Mouse (Mus musculus): ENCODE measurements at regions not wholly inside any gene's neighbourhood (a gene's known extent, or its start where the extent isn't known, plus 50 kb on each side); places are given as distances from the start of the nearest gene placed in this dataset.

DNA sequence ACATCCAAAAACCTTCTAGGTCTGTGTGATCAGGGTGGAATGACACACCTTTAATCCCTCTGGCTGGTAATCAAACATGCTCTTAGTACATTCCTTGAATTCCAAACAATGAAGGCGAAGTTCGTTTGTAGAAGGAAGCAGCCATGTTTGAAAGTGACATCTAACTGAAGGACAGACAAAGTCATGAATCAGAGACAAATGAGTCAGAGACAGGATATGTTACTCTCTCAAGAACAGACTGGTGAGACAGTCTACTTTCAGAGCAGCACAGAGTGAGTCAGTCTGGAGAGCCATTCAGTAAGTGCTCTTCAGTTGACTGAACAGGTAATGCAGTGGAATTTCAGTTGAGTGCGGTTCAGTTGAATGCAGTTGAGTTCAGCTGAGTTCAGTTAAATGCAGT lies 150.4 kb downstream of the Cpe start:
- no peak for DNase-seq

DNA sequence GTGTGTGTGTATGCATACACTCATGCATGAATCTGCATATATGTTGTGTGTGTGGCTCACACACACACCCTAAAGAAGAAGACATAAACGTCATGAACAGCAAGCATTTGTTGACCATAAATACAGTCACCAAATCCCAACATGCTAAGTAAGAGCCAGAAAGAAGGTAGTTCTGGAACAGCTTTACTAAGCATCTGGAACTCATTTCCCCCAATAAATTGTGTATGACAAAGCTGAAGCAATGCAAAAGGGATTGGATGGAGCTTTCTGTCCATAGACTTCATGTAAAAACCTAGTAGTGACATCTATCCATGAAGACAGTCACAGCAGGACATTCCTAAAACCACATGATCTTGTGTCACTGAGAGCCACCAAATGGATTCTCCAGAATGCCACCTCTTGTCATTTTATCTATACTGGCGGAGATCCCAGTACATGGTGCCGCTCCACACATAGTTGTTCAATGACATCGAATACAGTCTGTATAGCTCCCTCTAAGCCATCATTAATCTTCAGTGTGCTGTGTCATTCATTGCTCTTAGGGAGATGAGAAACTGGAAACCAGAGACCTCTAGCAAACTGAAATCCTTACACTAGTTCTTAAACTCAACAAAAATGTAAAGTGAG lies 152.9 kb downstream of the Cpe start:
- DNase-seq: no peak

DNA sequence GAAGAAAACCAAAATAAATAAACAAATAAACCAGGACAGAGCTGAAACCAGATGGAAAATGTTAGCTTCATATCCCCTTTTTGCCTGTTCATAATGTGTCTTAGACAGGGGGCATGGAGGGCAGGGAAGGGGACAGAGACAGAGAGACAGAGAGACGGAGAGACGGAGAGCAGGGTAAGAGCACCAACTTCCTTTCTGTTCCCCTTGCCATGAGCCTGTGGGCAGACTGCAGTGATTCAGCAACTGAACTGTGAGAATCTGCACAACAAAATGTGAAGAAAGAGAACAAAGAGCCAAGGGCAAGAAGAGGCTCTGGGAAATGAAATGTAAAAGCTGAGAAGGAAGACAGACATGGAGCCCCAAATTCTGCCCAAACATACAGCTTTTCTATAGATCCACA lies 161.1 kb downstream of the Cpe start:
- no peak for DNase-seq

DNA sequence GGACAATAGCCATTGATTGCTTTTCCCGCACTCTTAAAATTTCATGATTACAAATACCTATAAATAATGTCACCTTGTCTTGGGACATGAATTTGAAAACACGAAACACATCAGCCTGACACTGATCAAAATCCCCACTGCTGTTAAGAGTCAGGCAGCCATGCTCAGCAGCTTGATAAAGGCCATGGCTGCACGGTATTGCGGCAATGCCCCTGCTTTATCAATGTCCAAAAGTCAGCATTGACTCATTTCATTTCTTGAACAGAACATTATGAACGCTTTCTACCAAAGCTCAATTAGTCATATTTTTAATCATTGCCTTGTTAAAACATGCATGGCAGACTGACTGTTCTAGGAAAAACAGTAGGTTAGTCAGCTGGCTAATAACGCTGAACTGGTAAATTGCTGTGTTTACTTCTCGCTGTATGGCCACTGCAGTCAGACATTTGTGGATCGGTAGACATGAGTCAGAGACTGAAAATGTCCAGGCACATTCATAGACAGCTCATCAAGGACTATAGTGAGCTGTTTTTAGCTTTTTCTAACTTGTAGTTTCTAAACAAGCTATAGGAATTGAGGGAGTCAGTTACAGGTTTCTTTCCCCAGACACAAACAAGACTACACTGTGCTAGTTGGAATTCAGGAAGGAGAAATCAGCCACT lies 170.3 kb downstream of the Cpe start:
- peak; percentile 36 for DNase-seq

DNA sequence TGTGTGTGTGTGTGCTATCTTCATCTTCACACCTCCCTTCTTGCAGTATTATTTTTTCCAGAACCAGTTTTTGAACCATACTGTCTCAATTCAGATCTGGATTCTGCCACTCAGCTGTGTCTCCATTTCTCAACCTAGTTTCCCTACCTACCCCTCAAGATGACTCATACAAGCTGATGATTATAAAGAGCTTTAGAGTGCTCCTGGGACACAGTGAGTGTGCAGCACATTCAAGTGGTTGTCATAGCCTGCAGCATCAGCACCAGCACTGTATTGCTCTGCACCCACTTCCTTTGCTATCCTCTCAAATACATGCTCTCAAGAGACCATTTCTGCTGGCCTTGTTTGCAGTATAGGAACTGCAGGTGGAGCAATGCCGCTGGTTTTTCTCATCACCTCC lies 173.2 kb downstream of the Cpe start:
- DNase-seq: no peak

DNA sequence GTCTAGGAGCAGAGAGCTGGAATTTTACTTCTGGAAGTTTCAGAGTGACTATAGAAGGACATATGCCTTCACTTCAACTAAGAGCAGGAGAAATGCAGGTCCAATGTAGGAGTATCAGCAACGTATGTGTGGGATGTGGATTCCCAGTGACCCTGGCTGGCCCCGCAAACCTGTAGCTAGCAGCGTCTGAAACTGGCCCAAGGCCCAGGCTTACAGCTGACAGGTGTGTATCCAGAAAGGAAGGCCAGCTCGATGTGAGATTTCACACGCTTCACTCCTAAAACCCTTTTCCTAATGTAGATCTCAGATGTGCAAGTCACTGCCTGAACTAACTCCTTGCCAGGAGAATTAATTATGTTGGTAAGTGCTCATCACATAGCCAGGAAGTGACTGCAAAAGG lies 176.9 kb downstream of the Cpe start:
- DNase-seq: no peak

DNA sequence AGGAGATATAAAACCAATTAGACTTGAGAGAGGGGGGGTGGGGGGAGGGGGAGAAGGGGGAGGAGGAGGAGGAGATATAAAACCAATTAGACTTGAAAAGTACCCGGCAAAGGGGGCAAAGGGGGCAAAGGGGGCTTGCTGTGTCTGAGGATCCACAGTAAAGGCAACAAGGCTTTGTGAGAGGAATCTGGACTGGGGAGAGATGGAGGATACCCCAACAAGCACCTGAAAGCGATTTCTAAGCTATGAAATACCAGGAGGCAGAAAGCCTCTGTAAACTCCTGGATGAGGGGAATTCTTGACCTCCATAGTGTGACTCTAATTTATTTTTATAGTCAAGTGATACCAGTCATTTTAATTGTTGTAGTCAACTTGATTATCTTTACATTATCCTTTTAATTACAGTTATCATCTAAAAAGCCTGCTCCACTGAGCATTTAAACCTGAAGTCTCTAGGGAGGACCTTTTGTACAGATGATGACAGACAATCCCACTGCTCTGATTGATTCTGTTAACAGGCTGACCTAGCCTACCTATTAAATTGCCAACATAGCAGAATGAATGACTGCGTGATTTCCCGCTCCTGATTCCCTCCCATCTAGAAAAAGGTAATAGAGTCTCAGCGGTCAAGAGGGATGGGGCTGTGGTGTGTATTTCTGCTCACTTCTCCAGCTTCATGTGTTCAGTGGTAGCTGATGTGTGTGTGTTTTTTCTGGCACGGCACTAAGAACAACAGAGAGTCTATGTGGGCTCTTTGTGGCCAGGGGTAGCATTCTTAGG lies 195.4 kb downstream of the Cpe start:
- no peak for DNase-seq

DNA sequence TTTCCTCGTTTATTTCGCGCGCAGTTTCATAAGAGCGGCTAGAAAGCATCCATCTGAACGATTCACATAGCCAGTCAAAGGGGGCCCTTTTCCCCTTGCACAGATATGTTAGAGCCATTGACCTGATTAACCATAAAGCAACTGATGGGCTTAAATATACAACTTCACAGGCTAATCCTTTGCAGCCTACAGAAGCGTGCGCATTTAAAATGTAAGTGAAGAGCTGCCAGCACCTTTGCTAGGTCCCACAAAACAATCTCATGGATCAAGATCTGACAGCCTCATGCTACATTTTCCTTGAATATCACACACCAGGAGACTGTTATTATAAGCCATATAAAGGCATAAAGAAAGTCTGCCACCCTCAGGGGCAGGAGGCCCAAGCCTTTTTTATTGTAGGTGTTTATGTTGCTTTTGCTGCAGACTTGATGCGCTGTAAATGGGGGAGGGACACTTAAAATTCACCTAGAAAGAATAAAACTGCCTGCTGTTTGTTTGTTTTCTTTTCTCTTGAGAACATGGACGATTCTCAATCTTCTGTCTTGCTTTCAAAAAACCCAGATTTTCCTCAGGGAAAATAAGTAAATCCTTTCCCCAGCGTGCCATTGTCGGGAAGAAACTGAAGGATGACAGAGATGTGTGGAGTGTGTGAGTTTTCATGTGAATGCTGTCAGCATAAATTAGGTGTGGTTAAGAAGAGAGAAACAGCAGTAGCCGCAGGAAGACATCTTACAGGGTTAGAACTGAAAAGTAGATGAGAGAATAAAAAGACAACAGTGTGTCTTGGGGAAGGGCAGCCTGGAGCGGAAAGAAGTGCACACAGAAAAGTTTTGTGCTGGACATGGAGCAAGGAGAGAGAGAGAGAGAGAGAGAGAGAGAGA lies 196.3 kb downstream of the Cpe start:
- no peak for DNase-seq

DNA sequence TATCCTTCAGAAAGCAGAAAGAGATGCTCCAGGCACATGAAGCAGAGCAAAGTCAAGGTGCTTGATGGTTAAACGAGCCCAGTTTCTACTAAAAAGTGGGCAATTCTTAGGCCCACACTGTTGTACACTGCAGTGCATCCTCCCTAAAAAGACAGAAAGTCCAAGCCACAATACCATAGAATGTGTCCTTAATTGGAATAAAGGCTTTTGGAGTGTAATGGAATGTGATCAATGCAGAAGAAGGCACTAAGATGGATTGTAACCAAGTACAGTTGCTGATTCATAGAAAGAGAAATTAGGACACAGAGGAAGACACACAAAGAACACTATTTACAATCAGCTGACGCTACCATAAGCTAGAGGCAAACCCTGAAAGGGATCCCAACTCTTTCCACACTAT lies 201.3 kb downstream of the Cpe start:
- DNase-seq: no peak

DNA sequence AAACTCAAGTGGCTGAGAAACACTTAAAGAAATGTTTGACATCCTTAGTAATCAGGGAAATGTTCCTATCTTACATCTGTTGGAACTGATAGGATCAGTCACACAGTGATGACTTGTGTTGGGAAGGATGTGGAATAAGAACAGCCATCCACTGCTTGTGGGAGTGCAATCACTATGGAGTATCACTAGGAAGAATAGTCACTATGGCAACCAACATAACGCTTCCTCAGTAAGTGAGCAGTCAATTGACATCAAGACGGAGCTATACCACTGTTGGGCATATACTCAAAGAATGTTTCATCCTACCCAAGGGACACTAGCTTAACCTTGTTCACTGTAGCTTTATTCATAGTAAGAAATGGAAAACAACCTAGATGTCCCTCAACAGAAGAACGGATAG lies 204.8 kb downstream of the Cpe start:
- DNase-seq: no peak

DNA sequence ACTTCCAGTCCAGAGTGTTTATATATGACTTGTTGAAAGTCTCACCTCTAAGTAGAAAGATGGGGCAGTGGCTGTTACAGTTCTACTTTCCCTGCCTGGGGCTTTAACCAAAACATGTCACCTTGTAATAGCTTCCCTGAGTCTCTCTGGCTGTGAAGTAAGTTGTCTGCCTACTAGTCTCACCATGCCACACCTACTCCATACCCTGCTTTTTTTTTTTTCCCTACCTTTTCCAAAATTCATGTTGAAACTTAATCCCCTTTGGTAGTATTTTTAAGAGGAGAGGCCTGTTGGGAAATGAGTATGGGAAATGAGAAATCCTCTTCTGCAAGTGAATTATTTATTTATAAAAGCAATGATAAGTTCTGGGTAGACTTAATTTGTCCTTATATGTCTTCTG lies 219.6 kb downstream of the Cpe start:
- no peak for DNase-seq

DNA sequence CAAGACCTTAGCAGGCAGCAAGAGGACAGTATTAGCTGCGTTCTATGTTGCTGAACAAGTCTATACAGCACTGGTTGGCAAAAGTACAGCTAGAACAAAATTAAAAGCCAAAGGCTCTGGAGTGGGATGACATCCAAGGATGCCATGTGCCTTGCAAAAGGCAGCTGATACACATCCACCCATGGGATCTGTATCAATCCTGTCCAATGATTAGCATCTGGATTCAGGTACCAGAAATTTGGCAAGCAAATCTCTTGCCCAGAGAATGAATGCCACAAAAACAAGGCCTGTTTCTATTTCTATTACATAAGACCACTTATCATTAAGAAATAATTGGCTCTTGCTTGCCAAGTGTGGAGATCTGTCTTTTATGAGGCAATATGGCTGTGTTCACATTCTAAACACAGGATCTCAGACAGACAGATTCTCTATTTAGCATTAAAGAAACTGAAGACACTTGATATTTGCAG lies 220.0 kb downstream of the Cpe start:
- no peak for DNase-seq

DNA sequence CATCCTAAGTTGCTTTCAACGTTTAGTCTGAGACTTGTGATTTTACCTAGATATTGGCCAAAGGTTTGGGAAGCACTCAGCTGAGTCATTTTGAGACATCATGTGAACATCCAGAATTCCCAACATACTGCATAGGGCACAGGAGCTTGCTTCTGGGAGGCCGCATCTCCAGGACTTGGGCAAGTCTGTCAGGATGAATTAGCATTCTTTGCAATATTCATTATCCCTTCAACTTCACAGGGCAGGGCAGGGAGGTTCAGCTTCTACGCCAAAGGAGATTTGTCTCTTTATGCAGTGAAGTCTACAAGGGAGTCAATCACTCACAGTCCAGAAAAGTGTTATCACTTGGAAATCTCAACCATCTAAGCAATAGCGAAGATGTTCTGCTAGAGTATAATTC lies 231.7 kb downstream of the Cpe start:
- no peak for DNase-seq

DNA sequence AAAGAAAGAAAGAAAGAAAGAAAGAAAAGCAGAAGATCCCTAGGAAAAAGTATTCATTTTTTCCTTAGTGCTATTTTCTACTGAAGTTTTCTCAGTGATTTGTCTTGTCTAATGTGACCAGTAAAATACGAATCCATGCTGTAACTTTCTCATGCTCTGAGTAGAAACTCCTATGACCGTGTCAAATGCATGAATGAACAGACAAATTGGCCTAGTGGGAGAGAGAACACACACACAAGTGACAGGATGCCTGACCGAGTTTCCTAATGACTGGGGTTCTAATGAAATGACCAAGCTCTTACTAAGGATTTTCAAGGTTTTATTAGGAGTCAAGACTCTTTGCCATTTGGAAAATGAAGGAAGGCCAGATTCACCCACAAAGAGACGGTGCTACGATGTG lies 235.9 kb downstream of the Cpe start:
- no peak for DNase-seq

DNA sequence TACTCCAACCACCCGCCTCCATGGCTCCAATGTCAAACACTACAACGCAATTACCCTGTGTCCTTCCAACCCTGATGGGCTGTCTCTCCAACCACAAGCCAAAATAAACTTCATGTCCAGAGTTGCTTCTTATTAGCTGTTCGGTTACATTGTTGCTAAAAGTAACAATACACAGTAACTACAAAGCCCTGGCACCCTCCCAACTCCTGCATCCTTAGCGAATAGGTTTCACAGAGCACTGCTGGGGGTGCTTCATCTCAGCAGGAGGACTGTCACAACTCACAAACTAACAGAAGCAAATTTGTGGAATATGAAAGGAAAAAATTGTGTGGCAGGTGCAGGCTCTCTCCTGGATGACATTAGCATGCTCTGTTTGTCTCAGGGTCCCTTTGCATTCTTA lies 238.1 kb downstream of the Cpe start:
- no peak for DNase-seq

DNA sequence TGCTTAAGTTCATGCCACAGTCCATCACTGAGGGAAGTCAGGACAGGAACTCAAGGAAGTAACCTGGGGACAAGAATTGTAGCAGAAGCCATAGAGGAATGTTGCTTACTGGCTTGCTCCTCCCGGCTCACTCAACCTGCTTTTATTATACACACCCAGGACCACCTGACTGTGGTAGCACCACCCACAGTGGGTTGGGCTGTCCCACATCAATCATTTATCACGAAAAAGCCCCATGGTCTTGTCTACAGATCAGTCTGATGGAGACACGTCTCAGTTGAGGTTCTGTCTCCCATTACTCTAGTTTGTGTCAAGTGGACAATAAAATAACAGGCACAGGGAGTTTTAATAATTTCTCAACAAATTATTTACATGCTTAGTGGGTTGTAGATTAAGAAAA lies 239.3 kb upstream of the Tll1 start:
- DNase-seq: no peak

DNA sequence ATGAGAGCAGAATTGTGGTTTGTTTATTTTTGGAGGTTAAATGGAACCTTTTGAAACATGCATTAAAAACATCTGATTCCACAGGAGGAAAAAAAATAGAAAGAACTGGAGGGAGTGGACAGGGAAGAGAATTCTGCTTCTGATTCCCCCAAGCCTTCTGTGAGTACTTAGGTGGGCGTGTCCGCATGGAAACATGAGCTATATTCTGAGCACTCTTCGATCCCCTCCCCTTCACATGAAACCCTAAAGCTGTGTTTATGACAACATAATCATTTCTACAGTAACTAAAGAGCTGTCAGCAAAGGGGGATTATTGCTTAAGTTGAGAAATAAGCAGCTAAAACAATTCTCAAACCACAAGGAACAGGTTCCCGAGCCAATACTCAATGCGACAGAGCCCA lies 238.4 kb upstream of the Tll1 start:
- DNase-seq: no peak

DNA sequence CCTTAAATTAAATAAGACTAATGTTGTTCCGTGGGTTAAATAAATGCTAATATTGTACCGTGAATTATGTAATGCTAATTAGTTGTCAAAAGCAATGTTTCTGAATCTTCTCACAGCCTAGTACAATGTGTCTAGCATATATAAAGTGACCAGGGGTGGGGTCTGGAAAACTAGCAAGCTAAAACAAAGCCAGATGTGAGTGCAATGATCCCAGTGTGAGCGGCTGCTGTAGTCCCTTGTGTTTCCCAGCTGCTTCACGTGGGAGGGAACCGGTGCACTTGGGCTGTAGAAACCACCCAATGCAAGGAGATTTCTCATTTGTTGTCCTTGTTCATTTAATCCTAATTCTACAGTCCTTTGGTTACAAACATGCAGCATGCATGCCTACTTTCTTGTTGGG lies 232.4 kb upstream of the Tll1 start:
- DNase-seq: no peak

DNA sequence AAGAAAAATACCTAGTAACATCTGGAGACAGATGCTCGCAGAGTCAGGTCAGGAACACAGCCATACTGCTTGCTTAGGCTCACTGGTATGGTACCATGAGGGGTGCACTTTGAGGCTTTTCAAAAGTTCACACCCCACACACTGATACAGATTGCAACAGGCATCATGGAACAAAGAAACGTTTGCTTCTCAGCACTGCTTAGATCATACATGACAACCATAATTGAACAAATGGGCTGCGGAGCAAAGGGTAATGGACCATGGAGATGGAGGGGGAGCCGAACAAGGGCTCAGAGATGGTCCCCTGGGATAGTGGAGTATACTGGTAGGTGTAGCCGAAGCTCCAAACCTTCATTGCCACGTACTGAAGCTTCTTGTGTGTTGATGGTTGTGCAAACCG lies 228.6 kb upstream of the Tll1 start:
- DNase-seq: no peak

DNA sequence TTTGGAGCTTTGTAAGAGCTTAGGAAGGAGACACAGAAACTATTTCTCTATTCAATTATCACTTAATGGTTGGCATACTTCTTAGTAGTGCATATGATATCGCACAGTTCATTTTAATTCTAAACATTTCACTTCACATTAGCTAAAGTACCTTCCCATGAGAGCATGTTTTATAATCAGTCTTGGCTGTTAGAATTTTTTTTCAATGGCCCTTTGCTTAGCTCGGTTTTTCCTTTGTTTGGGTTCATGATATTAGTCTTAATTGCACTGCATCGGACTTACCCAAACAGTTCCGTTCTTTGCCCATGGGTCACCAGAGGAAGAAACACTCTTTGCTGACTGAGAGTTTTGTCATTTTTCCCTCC lies 216.8 kb upstream of the Tll1 start:
- no peak for DNase-seq

DNA sequence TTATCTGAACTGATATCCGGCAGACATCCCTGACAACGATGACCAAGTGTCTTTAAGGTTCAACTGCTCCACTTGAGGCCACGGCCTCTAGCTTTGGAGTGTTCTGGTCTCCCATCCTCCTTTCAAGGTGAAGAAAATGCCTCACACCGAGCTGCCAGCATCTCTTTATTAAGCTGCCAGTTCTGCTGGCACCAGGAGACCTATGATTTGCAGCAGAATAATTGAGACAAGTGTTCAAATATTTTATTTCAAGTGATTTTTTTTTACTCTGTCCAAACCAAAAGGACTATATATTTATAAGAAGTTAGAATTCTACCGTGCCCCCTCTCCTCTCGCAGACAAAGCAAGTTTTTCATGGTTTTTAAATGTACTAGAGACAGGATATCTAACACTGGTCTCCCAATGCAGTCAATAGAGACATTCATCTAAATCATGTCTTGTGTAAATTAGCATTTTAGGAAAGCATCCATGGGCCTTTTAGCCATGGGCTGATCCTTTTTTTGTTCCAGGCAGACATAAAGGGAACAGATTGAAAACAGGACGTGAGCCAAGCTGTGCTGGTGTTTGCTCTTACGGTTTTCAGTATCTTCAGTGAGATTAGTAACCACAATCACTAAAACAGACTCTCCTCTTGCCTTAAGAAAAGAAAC lies 216.3 kb upstream of the Tll1 start:
- no peak for DNase-seq

DNA sequence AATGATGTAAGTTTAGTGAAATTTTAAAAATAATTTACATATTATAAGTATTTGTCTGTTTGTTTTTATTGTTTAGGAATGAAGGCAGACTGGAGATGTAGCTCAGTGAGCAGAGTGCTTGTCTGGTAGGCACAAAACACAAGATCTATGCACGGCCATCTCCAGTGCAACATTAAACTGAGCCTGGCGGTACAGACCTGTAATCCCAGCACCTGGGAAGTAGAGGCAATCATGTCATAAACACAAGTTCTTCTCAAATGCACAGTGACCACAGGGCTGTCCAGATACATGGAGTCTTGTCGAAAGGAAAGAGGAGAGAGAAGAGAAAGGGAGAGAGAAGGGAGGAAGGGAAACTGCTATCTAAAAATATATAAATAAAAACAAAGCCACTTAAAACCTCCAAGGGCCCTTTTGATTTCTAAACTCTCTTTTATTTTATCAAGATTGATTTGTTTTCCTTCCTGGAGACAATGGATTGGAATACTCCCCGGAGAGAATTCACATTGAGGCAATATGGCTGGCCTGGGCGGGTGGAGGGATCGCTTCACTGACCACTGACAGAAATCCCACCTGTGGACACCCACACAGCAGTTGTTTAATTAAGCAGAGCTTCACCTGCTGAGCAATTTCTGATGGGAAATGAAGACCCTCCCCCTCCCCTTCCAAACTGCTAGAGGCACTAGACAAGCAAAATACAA lies 215.6 kb upstream of the Tll1 start:
- DNase-seq: no peak

Data from adrenal gland, postnatal 14 days (tissue).